Mouse (Mus musculus) yolk sac, embryonic 10.5 days (tissue): ENCODE measurements around the gene Smarcad1.

Experiments
- DNase-seq: peaks from one replicate; pipeline ENCODE4 v3.0.0-alpha.2; 2017; ENCODE audit warnings: low spot score

The Smarcad1 gene

DNA sequence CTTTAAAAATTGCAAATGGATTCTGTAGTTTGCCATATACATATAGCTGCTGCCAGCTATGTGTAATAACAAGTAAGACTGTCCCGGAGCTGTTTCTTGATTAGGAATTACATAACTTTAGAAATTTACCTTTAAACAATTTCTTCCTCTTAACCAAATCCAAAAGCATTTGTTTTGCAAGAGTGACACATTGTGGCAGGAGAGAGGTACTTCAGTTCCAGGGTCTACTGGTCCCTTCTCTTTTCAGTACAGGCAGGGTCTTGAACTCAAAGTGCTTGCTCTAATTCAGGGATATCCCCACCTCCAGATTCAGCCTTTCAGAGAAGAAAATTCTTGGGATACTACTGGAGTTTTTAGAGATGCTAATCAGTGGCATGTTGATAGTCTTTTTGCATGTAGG, 36.8 kb downstream of the Smarcad1 start:
- no peak for DNase-seq

DNA sequence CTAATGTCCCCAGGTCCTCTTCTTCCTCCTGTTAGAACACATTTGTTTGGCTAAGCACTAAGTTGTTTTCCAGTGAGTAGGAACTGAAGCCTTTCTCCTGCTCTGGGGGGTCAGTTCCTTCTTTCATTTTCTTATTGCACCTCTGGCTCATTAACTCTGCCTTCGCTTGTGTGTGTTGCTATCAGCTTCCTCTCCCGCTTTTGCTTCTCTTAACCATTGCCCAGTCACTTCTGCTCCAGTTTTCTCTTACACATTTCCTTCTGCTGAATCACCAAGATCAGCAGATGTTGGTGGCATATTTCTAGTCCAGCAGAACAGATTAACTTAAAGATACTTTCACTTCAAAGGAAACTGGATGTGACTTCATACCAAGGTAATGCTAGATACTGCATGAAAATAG, 72.5 kb downstream of the Smarcad1 start:
- no peak for DNase-seq

DNA sequence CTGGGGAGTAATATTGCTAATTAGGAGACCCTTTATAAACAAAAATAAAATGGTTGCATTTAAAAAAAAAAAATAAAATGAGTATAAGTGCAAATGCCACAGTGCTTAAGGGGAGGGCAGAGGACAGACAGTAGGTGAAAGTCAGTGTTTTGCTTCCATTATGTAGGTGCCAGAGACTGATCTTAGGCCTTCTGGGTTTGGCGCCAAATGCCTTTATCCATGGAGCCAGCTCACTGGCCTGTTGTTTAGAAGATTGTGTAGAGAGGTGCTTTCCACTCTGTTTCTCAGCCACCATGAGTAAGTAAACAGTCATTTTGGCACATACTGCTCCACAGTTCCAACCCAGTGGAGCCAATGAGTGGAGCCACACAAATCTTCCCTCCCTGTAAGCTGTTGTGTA, 75.2 kb downstream of the Smarcad1 start:
- DNase-seq: no peak

DNA sequence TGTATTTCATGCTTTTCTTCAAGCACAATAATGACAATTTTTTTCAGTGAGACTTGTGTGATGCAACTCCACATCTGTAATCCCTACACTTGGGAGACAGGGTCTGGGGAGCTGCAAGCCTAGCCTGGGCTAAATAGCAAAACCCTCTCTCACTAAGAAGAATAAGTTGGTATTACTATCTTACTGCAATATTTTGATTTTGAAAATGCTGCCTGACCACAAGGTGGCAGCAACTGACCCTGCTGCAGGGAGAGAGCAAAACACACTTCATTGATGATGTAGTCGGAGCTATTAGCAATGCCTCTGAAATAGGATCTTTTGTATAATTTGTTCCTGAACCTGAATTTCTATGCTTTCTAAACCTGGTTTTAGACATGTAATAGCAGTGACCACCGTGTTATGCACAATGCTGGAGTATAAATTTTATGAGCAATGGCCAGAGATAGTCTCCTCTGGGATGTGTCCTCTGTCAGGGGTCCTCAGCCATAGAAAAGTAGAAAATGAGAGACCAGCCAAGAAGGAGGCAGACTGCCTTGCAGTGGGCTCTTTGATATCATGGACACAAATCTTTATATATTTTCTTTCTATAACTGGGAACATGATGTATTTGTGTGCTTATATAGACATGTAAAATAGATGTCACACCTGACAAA, 83.8 kb downstream of the Smarcad1 start:
- DNase-seq: no peak

DNA sequence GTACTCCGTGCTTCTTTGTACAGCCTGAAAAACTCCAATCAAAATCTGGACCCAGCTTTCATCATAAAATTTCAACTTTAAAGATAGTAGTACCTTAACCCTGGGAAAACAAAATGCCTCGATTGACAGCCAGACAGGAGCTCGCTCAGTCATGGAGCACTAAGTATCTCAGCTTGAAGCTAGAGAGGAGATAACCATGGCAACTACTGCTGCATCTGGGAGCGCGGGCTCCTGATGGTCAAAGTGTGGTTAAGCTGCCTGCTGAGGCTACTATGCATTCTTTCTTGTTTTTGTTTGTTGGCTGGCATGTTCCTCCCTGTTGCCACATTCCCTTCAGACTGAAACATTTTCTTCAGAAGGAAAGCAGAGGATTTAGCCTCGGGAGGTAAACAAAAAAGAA, 90.0 kb downstream of the Smarcad1 start:
- no peak for DNase-seq

DNA sequence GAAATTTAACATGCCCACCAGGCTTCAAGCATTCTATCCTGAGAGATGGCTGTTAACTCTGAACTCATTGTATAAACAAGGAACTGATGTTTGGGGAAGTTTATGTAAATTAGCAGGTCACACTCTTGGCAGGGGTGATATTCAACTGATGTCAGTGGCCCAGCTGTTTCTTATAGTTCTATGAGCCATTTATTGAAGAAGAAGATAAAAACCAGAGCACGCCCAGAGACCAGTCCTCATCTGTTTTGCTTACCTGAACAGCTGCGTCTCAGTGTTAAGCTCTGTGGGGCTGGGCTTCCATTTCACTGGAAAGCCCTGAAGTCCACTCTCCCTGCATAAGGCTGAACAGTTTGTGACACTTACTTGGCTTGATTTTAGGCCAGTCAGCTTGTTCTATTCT, 95.4 kb downstream of the Smarcad1 start:
- DNase-seq: no peak

DNA sequence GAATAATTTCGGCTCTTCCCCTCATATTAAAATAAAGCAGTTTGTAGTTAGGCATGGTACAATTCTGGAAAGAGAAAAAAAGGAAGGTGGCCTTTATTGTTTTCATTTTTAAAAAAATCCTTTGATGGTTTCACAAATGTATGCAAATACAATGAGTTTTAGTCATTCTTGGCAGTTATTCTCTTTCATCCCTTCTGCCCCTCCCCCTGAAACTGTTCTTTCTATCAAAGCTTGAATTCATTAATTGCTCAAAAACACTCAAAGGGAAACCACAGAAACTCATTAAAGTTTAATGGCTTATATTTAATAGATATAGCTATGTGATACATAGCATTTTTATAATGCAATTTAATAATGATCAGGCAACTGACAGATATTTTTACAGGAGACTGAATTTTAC, 95.9 kb downstream of the Smarcad1 start:
- no peak for DNase-seq

DNA sequence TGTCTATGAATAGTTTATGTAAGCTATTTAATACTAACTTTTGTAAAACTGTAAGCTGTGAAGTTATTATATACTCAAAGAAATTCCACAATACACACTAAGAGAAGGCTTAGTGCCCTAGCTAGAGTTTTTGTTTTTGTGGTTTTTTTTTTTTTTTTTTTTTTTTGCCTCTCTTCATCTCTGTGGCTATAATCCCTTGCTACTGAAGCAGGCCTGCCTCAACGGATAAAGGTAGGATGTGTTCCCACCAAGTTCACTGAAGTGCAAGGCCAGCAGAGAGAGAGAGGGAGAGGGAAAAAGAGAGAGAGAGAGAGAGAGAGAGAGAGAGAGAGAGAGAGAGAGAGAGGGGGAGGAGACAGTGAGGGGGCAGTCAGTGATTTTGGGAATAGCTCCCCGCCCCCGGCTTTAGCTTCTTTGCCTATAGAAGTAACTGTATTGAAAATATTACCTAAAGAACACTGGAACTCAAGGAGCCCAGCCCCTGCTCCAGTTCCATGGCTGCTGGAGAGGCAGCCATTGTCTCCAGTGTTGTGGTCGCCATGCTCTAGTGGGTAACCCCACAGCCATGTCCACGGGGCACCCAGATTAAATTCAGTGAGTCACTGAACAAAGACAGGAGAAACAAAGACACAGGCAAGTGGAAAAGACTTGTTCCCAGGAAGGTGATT, 97.8 kb downstream of the Smarcad1 start:
- DNase-seq: no peak

DNA sequence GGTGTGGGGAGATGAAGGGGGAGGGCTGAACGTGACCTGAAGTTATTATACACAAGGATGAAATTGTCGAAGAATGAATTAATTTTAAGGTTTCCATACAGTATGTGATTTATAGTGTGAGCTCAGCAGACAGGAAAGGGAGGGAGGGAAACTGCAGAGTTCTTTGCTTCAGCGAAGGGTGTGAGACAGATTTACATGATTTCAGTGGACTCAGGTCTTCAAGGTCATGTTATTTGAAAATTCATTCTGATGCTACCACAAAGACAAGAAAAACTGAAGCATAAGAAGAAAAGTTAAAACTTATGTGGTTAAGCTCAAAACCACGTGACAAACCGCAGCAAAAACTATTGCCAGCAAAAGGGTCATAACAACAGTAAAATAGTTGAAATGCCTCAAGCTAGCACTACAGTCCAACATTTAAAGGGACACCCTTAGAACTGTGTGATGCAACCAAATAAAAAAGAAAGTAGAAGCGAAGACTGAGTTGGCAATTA, 98.4 kb downstream of the Smarcad1 start:
- DNase-seq: no peak

DNA sequence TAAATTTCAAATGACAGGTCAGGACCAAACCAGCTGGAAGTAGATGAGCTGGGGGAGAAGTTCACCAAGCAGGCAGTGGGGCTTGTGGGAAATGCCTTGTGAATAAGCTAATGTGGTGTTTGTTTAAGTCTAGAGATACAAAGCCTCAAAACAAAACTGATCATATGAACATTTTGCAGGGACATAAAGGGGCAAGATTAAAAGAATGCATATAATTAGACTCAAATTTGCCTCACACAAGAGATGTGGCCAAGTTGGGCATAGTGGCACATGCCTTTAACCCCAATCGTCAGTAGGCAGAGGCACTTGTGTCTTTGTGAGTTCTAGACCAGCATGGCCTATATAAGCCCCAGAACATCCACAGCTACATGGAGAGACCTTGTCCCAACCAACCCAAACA, 99.9 kb downstream of the Smarcad1 start:
- no peak for DNase-seq

DNA sequence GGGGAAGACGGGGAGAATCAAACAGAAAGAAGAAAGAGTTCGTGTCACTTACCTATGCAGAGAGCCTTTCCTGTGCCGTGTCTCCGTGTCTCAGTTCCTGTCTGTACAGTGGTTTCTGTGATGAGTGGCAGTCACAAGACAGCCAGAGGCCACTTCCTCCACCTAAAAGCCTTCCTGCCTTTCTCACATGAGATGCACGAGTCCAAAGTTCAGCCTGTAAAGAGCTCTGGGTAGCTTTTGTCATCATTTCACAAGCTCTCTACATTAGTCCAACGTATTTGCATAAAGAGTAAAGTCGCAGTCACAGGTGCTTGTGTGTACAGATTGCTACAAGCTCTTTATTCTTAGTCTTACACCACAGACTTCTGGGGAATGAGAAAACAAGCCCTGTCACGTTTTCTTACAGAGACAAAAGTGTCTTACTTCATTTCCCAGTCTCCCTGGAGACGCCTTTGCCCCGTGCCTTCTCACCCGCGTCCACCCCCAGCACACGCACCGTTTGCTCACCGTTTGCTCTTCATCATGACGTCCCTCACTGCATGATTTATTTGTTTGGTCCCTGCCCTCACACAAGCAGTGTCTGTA, 102.3 kb downstream of the Smarcad1 start, which contains the start of gene Hpgds:
TSS of gene Hpgds (minus strand) at position 288 of the 585 bp plus-strand sequence.
- peak; percentile 47 for DNase-seq

DNA sequence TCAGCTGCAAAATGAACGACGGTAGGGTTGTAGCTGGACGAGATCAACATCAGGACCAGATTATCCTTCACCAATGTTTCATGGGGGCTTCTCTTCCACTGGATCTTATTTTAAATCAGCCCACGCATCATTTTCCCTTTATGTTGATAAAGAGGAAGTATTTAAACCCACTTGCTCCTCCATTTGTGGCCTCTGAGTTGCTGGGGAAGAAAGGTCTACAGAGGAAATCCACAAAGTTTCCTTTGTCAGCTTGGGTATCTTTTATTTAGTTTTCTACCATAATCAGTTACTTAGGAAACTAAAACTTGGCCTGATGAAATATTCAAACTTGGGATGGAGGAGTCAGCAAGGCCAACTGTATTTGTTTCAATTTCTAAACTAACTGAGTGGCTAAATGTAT, 104.0 kb downstream of the Smarcad1 start:
- DNase-seq: no peak

DNA sequence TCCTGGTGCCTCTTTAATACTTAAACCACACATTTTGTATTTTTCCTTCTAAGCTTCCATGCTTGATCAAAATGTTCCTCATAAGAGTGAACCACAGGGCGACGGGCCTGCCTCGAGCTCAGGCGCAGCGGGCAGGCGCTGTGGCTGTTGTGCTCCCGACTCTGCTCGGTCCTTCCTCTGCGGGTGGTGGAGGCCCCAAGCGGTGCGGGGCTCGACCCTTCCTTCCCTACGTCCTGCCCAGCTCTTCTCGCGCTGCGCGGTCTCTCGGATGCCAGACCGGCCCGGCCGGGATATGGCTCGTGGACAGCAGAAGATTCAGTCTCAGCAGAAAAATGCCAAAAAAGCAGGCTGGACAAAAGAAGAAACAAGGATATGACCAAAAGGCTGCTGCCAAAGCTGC, 108.3 kb downstream of the Smarcad1 start:
- no peak for DNase-seq

DNA sequence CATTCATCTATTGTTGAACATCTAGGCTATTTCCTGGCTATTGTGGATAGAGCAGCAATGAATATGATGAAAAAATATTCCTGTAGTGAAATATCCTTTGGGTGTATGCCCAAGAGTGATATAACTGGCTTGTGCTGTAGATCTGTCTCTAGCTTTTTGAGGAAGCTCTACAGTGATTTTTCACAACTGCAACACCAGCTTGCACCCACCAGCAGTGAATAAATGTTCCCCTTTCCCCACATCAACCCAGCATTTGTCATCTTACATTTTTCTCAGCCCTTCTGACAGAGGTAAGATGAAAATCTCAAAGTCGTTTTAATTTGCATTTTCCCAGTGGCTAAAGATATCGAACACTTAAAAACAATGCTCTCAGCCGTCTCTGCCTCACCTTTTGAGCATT, 111.2 kb downstream of the Smarcad1 start:
- no peak for DNase-seq

DNA sequence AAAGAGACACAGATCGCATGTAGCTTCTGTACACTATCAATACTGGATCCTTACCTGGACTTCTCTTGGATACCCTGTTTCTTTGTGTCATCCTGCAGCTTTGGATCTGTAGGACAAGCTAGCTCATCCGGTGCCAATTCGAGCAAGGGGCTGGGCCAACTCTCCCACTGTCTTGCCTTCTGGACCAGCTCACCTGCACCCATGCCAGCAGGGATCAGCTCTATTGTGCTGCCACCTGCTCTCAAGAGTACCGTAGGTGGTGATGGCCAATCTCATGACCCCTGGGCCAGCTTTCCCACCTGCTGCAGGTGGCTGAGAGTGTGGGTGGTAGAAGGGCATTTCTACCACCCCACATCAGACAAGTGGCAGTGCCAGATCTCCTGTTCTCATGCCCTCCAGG, 114.7 kb downstream of the Smarcad1 start:
- DNase-seq: no peak

DNA sequence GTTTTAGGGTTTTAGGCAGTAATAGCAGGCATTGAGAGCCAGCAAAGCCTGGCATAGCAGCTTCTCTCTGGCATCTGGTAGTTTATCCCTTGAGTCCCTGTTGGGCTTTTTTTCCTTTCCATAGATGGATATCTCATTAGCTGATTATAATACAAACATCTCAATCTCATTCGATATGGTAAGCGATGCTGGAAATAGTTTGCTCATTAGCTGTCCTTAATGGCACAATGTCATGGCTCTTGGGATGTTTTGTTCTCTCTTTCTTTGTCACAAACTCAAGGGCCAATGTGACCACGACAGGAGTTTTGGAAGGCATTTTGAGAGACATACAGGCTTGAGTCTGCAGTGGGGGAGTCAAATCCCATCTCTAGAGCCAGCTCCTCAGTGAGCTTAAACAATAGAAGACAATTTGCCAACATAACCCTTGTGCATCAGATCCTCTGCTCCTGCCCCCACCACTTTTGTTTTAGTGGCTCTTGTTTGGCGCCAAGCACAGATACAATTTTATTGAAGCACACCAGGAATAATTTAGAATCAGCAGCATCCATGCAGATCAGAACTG, 117.1 kb downstream of the Smarcad1 start:
- no peak for DNase-seq

DNA sequence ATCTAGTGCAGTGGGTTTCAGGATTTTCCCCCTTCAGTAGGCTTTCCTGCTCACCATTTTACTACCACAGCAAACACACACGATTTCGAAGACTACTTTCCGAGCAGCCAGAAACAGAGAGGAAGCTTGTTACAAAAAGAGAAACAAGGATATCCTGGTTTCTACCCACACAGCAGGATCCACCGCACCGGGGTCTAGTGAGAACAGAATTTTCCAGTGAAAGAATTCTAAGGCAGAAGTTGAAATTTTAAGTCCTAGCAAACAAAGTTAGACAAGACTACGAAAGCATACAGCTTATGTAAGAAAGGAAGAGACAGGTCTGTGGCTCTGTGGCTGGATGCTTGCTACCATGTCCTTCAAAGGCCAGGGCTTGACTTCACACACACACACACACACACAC, 121.8 kb downstream of the Smarcad1 start:
- no peak for DNase-seq

DNA sequence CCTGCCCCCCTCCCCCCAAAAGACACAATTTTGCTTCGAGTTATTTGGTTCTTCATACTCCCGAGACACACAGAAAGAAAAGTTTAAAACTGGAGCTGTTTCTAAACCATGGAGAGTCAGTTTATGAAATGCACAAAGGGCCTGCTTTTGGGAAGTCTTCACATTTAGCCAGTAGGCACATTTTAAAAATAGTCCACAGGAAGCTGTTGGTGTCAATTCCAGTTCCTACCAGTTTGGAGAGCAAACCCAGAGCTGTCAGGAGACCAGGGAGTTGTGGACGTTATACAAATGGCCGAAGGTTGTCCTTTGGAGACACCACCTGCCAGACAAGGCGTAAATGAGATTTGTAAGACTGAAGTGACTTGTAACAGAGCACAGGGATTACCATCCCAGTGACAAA, 122.6 kb downstream of the Smarcad1 start:
- DNase-seq: no peak
